Mouse (Mus musculus): ENCODE measurements around the gene Hormad1.

GRCm38 (mm10) chr3:95542171-95542570, 17.3 kb upstream of the Hormad1 start:
- TF ChIP-seq POLR2A (IDR thresholded peaks at IDR 0.05; ENCODE audit: low read depth, low read length) = no peak
- no peak for TF ChIP-seq CTCF (IDR thresholded peaks at IDR 0.05; ENCODE audit: borderline replicate concordance, insufficient read depth, low read length)
